Mouse (Mus musculus): Measurements from ENCODE around the gene Xaf1. TPM values are rescaled to one million over a fixed set of nuclear protein-coding genes. Genes with fewer than 3 reads are reported as not detected.

Gene Xaf1
- polyA plus RNA-seq, 1 experiment: 46.0 TPM

- DNase-seq: no peak
- H3K36me3 ChIP-seq (ENCODE audit: control insufficient read depth, insufficient read depth, low read length): no peaks in the 10 kb centered on the region; the same call in 1 of the 2 replicates
- no peak overlapping the region for H3K27ac ChIP-seq (ENCODE audit: control insufficient read depth, insufficient read depth, low read length)
- 0 out of 2 replicates have a peak, but pooled peaks cover 3% of the 10 kb centered on the region for H3K4me1 ChIP-seq (replicated peaks; ENCODE audit: control insufficient read depth, insufficient read depth, low read length)
- TF ChIP-seq CTCF (IDR thresholded peaks at IDR 0.05; ENCODE audit: borderline replicate concordance, control insufficient read depth, extremely low read depth, insufficient read depth, low read length, poor library complexity): no peak
- TF ChIP-seq POLR2A (IDR thresholded peaks at IDR 0.05; ENCODE audit: control insufficient read depth, extremely low read depth, insufficient read depth, low read length, poor library complexity): no peak
- H3K27me3 ChIP-seq (ENCODE audit: control insufficient read depth, insufficient read depth, low read length): no peaks in the 10 kb centered on the region
- 94% methylated on average over 2 of the region's 2 CpGs for WGBS
- H3K4me3 ChIP-seq (ENCODE audit: control insufficient read depth, insufficient read depth, low read length): no peak overlapping the region
Measured at GRCm38 (mm10) chr11:72308982-72309381, 7.6 kb downstream of the Xaf1 start.

- Histone ChIP-seq H3K4me3 (ENCODE audit: control insufficient read depth, insufficient read depth, low read length) (no peak overlapping the region), H3K36me3 (ENCODE audit: control insufficient read depth, insufficient read depth, low read length) (no peaks in the 10 kb centered on the region), H3K27ac (ENCODE audit: control insufficient read depth, insufficient read depth, low read length) (no peak overlapping the region), H3K27me3 (ENCODE audit: control insufficient read depth, insufficient read depth, low read length) (peaks cover 3% of the 10 kb centered on the region; the same call in 1 of the 2 replicates), H3K4me1 (replicated peaks; ENCODE audit: control insufficient read depth, insufficient read depth, low read length) (no peaks in the 10 kb centered on the region)
- TF ChIP-seq CTCF (IDR thresholded peaks at IDR 0.05; ENCODE audit: borderline replicate concordance, control insufficient read depth, extremely low read depth, insufficient read depth, low read length, poor library complexity) (no peak), POLR2A (IDR thresholded peaks at IDR 0.05; ENCODE audit: control insufficient read depth, extremely low read depth, insufficient read depth, low read length, poor library complexity) (no peak)
- WGBS: 96% methylated on average over 4 of the region's 4 CpGs
- DNase-seq: no peak
Measured at GRCm38 (mm10) chr11:72310491-72310890, 9.1 kb downstream of the Xaf1 start.

DNA sequence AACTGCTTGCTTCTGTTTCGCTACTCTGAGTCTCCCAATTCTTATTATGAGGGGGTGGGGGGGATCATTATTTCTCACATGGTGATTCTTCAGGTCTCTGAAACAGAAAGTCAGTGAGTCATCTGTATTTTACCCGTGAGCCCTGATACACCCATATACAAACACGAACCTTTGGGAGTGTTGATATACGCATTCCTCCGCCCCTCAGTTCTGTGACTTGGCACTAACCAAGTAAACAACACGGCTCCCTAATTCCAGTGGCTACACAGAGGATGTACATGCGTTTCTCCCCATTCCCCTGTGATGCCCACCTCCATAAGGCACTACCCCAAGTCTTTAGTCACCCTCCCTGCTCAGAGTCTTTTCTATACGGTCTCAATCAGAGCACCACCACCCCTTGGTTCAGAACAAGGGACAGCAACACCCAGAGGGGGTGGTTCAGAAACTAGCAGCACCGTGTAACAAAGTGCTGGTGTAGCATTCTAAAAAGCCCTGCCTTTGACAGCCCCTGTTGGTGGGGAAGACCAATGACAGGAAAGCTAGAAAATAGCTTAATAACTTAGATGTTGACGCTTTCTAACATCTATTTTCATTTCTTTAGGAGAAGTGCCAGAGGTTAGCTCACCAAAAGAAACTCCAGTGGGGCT is 10.0 kb downstream of the Xaf1 start:
- Histone ChIP-seq H3K27ac (ENCODE audit: control insufficient read depth, insufficient read depth, low read length) (no peak overlapping the region), H3K4me1 (replicated peaks; ENCODE audit: control insufficient read depth, insufficient read depth, low read length) (no peaks in the 10 kb centered on the region), H3K27me3 (ENCODE audit: control insufficient read depth, insufficient read depth, low read length) (peaks cover 3% of the 10 kb centered on the region; the same call in 1 of the 2 replicates), H3K4me3 (ENCODE audit: control insufficient read depth, insufficient read depth, low read length) (no peak overlapping the region), H3K36me3 (ENCODE audit: control insufficient read depth, insufficient read depth, low read length) (no peaks in the 10 kb centered on the region)
- TF ChIP-seq POLR2A (IDR thresholded peaks at IDR 0.05; ENCODE audit: control insufficient read depth, extremely low read depth, insufficient read depth, low read length, poor library complexity) (no peak), CTCF (IDR thresholded peaks at IDR 0.05; ENCODE audit: borderline replicate concordance, control insufficient read depth, extremely low read depth, insufficient read depth, low read length, poor library complexity) (no peak)
- DNase-seq: no peak
- 96% methylated on average over 10 of the region's 10 CpGs for WGBS

DNA sequence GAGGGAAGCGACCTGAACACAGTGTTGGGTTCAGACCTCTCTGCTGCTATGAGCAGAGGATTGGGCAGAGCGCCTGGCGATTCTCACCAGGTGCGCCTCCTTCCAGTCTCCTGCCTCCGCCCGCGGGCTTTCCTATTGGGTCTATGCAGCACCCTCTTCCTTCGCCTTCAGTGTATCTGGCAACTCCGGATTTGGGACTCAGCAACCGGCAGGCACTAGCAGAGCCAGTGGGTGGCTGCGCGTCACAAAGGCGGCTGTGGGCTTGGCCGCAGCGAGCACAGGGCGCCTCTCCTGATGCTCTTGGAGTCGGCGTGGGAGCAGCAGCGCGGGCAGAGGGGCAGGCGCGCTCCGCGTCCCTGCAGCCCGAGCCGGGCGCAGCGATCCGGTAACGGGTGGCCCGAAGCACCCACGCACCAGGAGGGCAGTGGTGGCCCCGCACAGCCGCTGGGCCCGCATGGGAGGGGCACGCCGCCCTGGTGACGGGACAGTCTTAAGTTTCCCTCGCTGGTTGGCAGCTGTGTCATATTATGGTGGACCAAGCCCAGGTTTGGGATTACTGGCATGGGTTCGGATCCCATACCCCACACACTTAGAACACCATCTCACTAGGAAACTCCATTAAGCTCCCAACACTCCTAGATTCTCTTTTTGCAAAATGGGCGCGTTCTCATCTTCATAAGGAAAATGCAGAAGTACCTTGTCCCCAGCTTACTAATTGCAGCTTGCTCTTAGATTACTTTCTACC is 12.9 kb downstream of the Xaf1 start, which contains the start of gene Fbxo39:
Gene Fbxo39, plus strand, starts transcription at position 294 of the 745 bp plus-strand sequence.
- no peaks in the 10 kb centered on the region for H3K4me1 ChIP-seq (replicated peaks; ENCODE audit: control insufficient read depth, insufficient read depth, low read length)
- TF ChIP-seq CTCF (IDR thresholded peaks at IDR 0.05; ENCODE audit: borderline replicate concordance, control insufficient read depth, extremely low read depth, insufficient read depth, low read length, poor library complexity) (no peak), POLR2A (IDR thresholded peaks at IDR 0.05; ENCODE audit: control insufficient read depth, extremely low read depth, insufficient read depth, low read length, poor library complexity) (no peak)
- DNase-seq: no peak
- H3K27me3 ChIP-seq (ENCODE audit: control insufficient read depth, insufficient read depth, low read length): peaks cover 3% of the 10 kb centered on the region; the same call in 1 of the 2 replicates
- H3K27ac ChIP-seq (ENCODE audit: control insufficient read depth, insufficient read depth, low read length): no peak within 1 kb of the TSS
- 19% methylated on average over 42 of the region's 42 CpGs for WGBS
- no peak within 1 kb of the TSS for H3K4me3 ChIP-seq (ENCODE audit: control insufficient read depth, insufficient read depth, low read length)
- H3K36me3 ChIP-seq (ENCODE audit: control insufficient read depth, insufficient read depth, low read length): no peaks in the 10 kb centered on the region

DNA sequence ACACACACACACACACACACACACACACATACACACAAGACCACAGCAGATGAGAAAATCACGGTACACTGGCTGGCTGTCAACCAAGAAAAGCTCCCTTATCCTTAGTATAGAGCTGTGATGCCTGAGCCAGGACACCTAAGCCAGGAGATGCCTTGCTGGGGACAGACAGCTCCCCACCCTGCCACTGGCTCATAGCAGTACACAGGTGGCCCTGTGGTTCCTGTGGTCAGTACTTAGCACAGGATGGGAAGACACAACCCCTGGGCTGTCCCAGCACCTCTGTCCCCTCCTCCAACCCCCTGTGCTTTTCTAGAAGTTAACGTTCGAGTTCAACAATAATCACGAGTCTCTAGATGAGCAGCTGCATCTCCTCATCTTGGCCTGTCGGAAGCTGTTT is 16.6 kb downstream of the Xaf1 start:
- WGBS: 49% methylated on average over 5 of the region's 5 CpGs

DNA sequence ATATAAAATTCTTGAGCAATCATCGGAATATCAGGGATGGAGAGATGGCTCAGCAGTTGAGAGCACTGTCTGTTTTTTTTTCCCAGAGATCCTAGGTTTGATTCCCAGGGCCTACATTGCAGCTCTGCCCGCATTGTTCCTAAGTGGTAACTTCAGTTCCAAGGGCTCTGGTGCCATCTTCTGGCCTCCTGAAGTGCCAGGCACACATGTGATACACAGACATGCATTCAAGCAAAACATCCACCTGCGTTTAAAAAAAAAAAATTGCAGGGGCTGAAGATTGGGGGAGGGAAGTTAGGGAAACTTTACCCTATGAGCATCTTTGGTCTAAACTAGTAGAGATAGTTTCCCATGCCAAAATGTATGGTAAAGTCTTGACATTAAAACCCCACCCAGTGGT is 23.0 kb downstream of the Xaf1 start:
- DNase-seq: no peak
- no peaks in the 10 kb centered on the region for H3K36me3 ChIP-seq (ENCODE audit: control insufficient read depth, insufficient read depth, low read length)
- H3K27me3 ChIP-seq (ENCODE audit: control insufficient read depth, insufficient read depth, low read length): no peaks in the 10 kb centered on the region
- H3K4me3 ChIP-seq (ENCODE audit: control insufficient read depth, insufficient read depth, low read length): no peak overlapping the region
- WGBS: 67% methylated on average over 3 of the region's 3 CpGs
- H3K27ac ChIP-seq (ENCODE audit: control insufficient read depth, insufficient read depth, low read length): no peak overlapping the region
- H3K4me1 ChIP-seq (replicated peaks; ENCODE audit: control insufficient read depth, insufficient read depth, low read length): no peaks in the 10 kb centered on the region
- no peak for TF ChIP-seq CTCF (IDR thresholded peaks at IDR 0.05; ENCODE audit: borderline replicate concordance, control insufficient read depth, extremely low read depth, insufficient read depth, low read length, poor library complexity)
- TF ChIP-seq POLR2A (IDR thresholded peaks at IDR 0.05; ENCODE audit: control insufficient read depth, extremely low read depth, insufficient read depth, low read length, poor library complexity): no peak

More for the DNA sequence above, 16.6 kb downstream of the Xaf1 start:
- Histone ChIP-seq H3K27ac (ENCODE audit: control insufficient read depth, insufficient read depth, low read length) (no peak overlapping the region), H3K4me1 (replicated peaks; ENCODE audit: control insufficient read depth, insufficient read depth, low read length) (no peaks in the 10 kb centered on the region), H3K27me3 (ENCODE audit: control insufficient read depth, insufficient read depth, low read length) (peaks cover 3% of the 10 kb centered on the region; the same call in 1 of the 2 replicates), H3K36me3 (ENCODE audit: control insufficient read depth, insufficient read depth, low read length) (no peaks in the 10 kb centered on the region), H3K4me3 (ENCODE audit: control insufficient read depth, insufficient read depth, low read length) (no peak overlapping the region)
- no peak for TF ChIP-seq CTCF (IDR thresholded peaks at IDR 0.05; ENCODE audit: borderline replicate concordance, control insufficient read depth, extremely low read depth, insufficient read depth, low read length, poor library complexity)
- DNase-seq: no peak
